Mouse (Mus musculus): ENCODE measurements around the gene Gm5796. TPM values are rescaled to one million over a fixed set of nuclear protein-coding genes. Genes with fewer than 3 reads are reported as not detected.
"Not testable (repeated sequence)": the region's sequence is repeated elsewhere in the genome, so short reads cannot be mapped to it uniquely, and the experiment has no call there.

The Gm5796 gene
- 0.30 TPM in 1 of 2 replicates, not detected in the other for polyA plus RNA-seq (2014; fragmentation: Nextera tagmentation; extraction: Ambion mirVana)

- not testable (repeated sequence) for DNase-seq; H3K27me3 ChIP-seq (ENCODE audit: insufficient read depth, low read length); H3K9ac ChIP-seq; H3K4me1 ChIP-seq (ENCODE audit: insufficient read depth); H3K4me3 ChIP-seq (ENCODE audit: low read depth, low read length); ATAC-seq (ENCODE audit: insufficient read depth); H3K4me2 ChIP-seq; H3K9me3 ChIP-seq (ENCODE audit: low read depth, low read length); H3K36me3 ChIP-seq (ENCODE audit: insufficient read depth); H3K27ac ChIP-seq (ENCODE audit: low read depth)
- WGBS = 71% methylated on average over 1 of the region's 3 CpGs
Observed at GRCm38 (mm10) chr14:4023641-4024040, at the start of gene Gm5796. Gene Gm5796, plus strand, starts transcription at chr14:4023941.

GRCm38 (mm10) chr14:3998094-3998493 lies 25.6 kb upstream of the Gm5796 start, which contains the start of gene Gm3099:
Gene Gm3099, plus strand, starts transcription at chr14:3998394.
- H3K4me1 ChIP-seq (ENCODE audit: insufficient read depth); H3K9ac ChIP-seq; ATAC-seq (ENCODE audit: insufficient read depth); H3K9me3 ChIP-seq (ENCODE audit: low read depth, low read length); H3K36me3 ChIP-seq (ENCODE audit: insufficient read depth); H3K27me3 ChIP-seq (ENCODE audit: insufficient read depth, low read length); DNase-seq; H3K4me2 ChIP-seq; H3K4me3 ChIP-seq (ENCODE audit: low read depth, low read length); H3K27ac ChIP-seq (ENCODE audit: low read depth): not testable (repeated sequence)
- WGBS = 100% methylated on average over 1 of the region's 3 CpGs

- H3K9ac ChIP-seq; H3K27ac ChIP-seq (ENCODE audit: low read depth); H3K4me2 ChIP-seq; H3K4me1 ChIP-seq (ENCODE audit: insufficient read depth); H3K27me3 ChIP-seq (ENCODE audit: insufficient read depth, low read length); H3K36me3 ChIP-seq (ENCODE audit: insufficient read depth); H3K9me3 ChIP-seq (ENCODE audit: low read depth, low read length); H3K4me3 ChIP-seq (ENCODE audit: low read depth, low read length); ATAC-seq (ENCODE audit: insufficient read depth); DNase-seq: not testable (repeated sequence)
- 53% methylated on average over 3 of the region's 3 CpGs for WGBS
Observed at GRCm38 (mm10) chr14:4083820-4084219, 60.1 kb downstream of the Gm5796 start, which contains the start of gene Gm3115. Gene Gm3115, plus strand, starts transcription at chr14:4084120.

Other genes starting within 250 kb of the Gm5796 start
- gene Gm3002, start 213.9 kb upstream of the Gm5796 start, polyA plus RNA-seq (2014; fragmentation: Nextera tagmentation; extraction: Ambion mirVana) = not detected in 2 replicates
- gene Gm3033, start 177.7 kb upstream of the Gm5796 start, polyA plus RNA-seq (2014; fragmentation: Nextera tagmentation; extraction: Ambion mirVana) = 0.22 TPM in 1 of 2 replicates, not detected in the other
- gene Gm2916, start 139.8 kb upstream of the Gm5796 start, polyA plus RNA-seq (2014; fragmentation: Nextera tagmentation; extraction: Ambion mirVana) = 0.20 TPM in 1 of 2 replicates, not detected in the other
- not detected in 2 replicates for gene Gm3029, start 92.2 kb upstream of the Gm5796 start, polyA plus RNA-seq (2014; fragmentation: Nextera tagmentation; extraction: Ambion mirVana)
- 0.23 and 0.26 TPM in 2 replicates for gene Gm3095, start 60.4 kb upstream of the Gm5796 start, polyA plus RNA-seq (2014; fragmentation: Nextera tagmentation; extraction: Ambion mirVana)
- not detected in 2 replicates for gene Gm3099, start 25.5 kb upstream of the Gm5796 start, polyA plus RNA-seq (2014; fragmentation: Nextera tagmentation; extraction: Ambion mirVana)
- gene Gm3115, start 60.2 kb downstream of the Gm5796 start, polyA plus RNA-seq (2014; fragmentation: Nextera tagmentation; extraction: Ambion mirVana) = not detected in 2 replicates
- 0.28 and 1.4 TPM in 2 replicates for gene Gm8108, start 86.6 kb downstream of the Gm5796 start, polyA plus RNA-seq (2014; fragmentation: Nextera tagmentation; extraction: Ambion mirVana)
- gene Gm3127, start 141.1 kb downstream of the Gm5796 start, polyA plus RNA-seq (2014; fragmentation: Nextera tagmentation; extraction: Ambion mirVana) = not detected in 2 replicates
- gene Gm2974, start 158.6 kb downstream of the Gm5796 start, polyA plus RNA-seq (2014; fragmentation: Nextera tagmentation; extraction: Ambion mirVana) = 0.58 and 0.62 TPM in 2 replicates
- not detected in 2 replicates for gene Gm3138, start 225.7 kb downstream of the Gm5796 start, polyA plus RNA-seq (2014; fragmentation: Nextera tagmentation; extraction: Ambion mirVana)

All from lung, embryonic 14.5 days (tissue).